Mouse (Mus musculus) embryo, embryonic 9.5 days (tissue): Measurements from ENCODE around the gene Nup62.

ENCODE experiments used
- DNase-seq: peaks from one replicate; pipeline ENCODE4 v3.0.0-alpha.2; 2017; ENCODE audit errors: extremely low spot score

Nup62 gene

DNA sequence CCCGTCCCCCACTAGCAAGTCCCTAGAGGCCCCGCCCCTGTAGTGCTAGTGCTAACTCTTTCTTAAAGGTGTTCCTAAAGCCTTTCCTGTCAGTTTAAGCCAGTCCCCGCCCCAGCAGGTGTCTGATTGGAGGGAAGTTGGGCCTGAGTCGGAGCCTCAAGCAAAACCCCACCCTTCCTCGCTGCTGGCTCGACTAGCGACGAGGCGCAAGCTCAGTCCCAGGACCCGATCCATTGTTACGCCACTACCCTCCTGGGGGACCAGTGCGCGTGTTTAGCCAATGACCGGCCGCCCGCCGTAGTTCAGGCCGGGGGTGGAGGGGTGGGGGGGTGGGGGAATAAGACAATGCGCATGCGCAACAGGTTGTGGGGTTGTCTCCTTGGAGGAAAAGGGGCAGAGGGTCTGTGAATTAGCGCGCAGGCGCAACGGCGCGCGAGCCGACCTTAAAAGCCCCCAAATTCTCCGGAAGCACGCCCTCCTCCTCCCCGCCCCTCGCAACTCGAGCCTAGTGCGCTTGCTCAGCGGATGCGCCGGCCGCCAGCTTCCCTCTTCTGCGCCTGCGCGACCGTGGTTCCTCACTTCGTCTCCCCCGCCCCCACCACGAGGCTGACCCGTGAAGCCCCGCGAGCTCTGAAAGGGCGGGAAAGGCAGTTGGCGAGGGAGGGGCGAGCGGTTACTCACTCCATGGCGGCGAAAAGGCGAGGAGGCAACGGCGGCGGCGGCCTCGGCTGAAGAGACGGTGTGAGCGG, at the start of gene Nup62, which contains the start of gene Il4i1:
Nup62 (plus strand) TSS at position 368 of the 749 bp plus-strand sequence.
Il4i1 (plus strand) TSS at position 667 of the 749 bp plus-strand sequence.
- DNase-seq: peak; percentile 99

- no peak for DNase-seq
These were observed 47.8 kb upstream of the Nup62 start for GRCm38 (mm10) chr7:44768129-44768528.

DNA sequence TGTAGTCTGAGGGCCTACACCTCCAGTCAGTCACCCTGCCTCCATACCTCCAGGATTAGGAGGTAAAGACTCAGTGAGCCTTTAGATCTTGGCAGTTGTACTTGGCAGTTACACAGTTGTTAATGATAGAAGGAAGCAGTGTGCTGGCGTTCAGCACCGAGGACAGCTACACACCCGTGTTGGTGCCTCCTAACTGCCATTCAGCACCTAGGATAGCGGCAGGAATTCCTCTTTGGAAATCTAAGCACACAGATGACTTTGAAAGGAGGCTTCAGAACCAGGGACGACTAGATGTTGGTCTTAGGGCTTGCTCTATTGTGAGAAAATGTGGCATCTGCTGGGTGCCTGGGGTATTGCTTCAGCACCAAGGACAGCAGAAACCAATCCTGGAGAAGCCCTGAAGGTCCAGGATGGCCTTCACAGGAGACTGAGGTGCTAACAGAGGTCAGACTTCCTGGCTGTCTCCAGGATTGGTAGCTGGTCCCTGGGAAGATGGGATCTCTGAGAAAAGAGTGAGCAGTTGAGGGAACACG, 45.8 kb upstream of the Nup62 start:
- DNase-seq: peak; percentile 75

GRCm38 (mm10) chr7:44772591-44773204, 43.2 kb upstream of the Nup62 start:
- no peak for DNase-seq

- DNase-seq: no peak
These were observed 38.9 kb upstream of the Nup62 start for GRCm38 (mm10) chr7:44776849-44777498.

- DNase-seq: no peak
These were observed 35.8 kb upstream of the Nup62 start for GRCm38 (mm10) chr7:44780101-44780500.

DNA sequence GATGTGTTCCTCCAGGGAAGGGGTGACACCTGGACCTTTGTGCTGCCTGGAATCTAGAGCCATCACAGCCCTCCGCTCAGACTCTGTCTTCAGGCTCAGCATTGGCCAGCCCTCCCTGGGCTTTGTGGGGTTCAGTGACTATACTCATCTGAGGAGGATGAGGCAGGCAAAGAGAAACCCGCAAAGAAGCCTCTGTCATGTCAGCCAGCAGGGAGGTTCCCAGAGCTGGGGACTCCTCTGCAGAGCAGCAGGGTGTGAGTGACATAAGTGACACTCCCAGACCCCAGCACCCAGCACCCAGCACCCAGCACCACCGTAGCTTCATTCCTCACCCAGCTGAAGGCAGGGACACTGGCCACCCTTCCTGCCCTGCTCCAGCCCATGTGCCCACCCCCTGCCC, 26.4 kb upstream of the Nup62 start:
- DNase-seq: no peak

- DNase-seq: no peak
These were observed 25.8 kb upstream of the Nup62 start for GRCm38 (mm10) chr7:44790066-44790465.

- DNase-seq: no peak
These were observed 23.1 kb upstream of the Nup62 start for GRCm38 (mm10) chr7:44792781-44793180.

GRCm38 (mm10) chr7:44808927-44809326, 7.0 kb upstream of the Nup62 start:
- DNase-seq: no peak

DNA sequence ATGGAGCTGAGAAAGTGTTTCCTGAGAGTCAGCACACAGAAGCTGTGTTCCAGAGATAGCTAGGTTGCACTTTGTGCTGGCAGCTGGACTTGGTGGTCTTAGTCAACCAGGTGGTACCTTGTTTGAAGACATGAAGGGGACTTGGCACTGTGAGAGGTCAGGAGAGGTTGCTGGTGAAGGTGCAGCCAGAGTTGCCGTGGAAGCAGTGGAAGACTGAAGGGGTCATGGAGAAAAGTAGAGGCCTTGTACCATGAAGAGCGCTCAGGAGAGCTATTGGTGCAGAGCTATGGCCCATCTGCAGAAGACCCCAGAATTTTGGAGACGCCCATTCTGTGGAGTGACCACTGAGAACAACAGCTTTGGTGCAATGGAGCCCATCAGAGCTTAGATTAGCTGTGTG, 6.4 kb upstream of the Nup62 start:
- DNase-seq: no peak

GRCm38 (mm10) chr7:44810365-44810764, 5.5 kb upstream of the Nup62 start:
- no peak for DNase-seq

- DNase-seq: no peak
These were observed 4.9 kb upstream of the Nup62 start for GRCm38 (mm10) chr7:44810819-44811557.

GRCm38 (mm10) chr7:44812651-44813325, 3.1 kb upstream of the Nup62 start:
- DNase-seq: no peak

- no peak for DNase-seq
These were observed 1.9 kb upstream of the Nup62 start for GRCm38 (mm10) chr7:44813985-44814384.

DNA sequence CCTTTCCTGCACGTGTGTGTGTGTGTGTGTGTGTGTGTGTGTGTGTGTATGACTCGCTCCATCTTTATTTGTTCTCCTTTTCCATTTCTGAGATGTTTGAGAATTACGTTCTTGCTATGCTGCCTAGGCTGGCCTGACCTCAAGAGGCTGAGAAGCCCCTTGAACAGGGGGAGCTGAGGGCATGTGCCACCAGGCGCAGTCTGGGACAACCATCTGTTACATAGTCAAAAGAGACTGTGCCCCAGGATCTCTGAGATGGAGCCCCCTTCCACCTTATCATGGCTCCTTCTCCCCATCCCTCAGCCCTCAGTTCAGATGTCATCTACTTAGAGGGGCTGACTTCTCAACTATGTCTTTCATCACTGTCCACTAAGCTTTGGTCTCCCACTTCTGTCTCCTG, 1.5 kb upstream of the Nup62 start:
- no peak for DNase-seq

DNA sequence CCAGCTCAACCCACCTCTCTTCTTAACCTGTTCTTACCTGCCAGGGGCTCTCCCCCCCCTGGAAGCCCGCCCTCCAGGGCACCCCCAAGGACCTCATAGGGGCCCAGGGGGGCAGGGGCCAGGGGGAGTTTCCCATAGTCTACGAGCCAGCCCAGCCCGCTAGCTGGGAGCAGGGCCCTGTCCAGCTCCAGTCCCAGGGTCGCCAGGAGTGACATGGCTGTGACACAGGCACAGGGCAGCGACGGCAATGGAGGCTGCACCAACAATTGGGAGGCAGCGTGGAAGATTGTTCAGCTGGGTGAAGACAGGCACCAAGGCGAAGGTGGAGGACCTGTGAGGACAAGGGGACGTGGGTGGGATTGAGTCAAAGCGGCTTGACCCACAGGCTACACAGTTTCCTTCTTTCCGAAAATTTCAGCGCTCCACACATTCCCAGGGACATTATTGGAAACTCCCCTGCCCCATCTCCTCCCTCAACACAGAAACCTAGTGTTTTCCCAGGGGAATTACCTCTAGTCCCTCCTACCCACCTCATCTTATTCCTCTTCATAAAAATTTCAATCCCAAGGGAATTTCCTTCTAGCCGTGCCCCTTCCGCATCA, 835 bp upstream of the Nup62 start:
- no peak for DNase-seq

DNA sequence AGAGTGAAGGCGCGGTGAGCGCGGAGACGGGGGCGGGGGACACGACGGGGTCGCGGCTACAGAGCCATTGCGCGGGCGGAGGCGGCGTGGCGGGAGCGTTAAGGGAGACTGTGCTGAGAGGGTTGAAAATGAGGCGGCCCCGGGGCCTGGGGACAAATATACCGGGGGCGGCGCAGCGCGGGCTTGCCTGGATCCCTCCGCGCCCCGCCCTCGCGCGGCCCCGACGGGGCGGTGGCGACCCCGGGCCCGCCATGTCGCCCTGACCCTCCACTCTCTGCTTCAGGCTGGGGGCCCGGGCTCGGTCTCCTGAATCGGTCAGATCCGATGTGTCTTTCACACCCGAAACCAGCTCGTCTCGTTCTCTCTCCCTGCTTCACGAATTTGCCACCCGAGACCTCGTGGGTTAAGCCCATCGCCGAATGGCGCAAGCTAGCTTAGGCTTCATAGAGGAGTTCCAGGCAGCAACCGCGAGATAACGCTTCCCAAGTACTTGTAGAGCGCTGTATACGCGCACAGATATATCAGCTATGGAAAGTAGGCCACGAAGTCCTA, 658 bp downstream of the Nup62 start, which contains the start of gene Atf5:
Atf5 (minus strand) TSS at position 189 of the 552 bp plus-strand sequence.
- DNase-seq: peak; percentile 59

DNA sequence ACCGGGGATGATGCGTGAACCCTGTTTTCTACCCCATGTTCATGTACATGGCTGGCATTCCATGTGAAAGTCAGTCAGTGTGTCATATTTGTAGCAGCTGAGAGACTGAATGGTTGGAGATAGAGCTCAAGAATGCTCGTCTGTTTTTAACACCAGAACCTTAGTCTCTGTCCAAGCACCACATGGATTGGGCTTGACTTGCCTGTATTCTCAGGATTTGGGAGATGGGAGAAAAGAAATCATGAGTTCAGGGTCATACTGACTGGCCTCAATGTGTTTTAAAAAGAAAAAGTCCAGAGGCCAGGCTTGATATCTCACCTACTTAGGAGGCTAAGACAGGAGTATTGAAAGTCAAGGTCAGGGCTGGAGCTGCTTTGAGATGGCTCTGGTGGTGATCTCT, 1.6 kb downstream of the Nup62 start:
- no peak for DNase-seq

DNA sequence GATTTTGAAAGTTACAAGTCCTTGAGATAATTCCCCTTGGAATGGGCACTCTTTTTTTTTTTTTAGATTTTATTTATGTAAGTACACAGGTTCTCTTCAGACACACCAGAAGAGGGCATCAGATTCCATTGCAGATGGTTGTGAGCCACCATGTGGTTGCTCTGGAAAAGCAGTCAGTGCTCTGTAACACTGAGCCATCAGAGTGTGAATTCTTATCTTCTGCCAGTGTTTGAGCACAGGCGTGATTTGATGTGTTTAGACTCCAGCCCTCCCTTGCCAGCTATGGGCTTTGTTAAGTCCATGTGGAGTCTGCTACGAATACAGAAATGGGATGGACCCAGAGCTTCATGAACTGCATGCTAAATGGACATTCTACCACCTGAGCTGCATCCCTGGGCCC, 2.3 kb downstream of the Nup62 start:
- DNase-seq: no peak
